Mouse (Mus musculus) Patski (cell line): ENCODE data around the gene Klhl25. TPM values are rescaled to one million over a fixed set of nuclear protein-coding genes. Genes with fewer than 3 reads are reported as not detected.
"Not testable (repeated sequence)": the region's sequence is repeated elsewhere in the genome, so short reads cannot be mapped to it uniquely, and the experiment has no call there.

Experiments used
- ATAC-seq: fragments of 100-300 bp; one replicate; pipeline ENCODE4 v1.8.0; 2021
- CTCF ChIA-PET: fragments of 350-600 bp; sonication (Branson Sonifier 250); formaldehyde crosslinking; loops from one replicate; lab custom pipeline; 2022; ENCODE audit warnings: inconsistent platforms; lab: Charles Lee
- POLR2A ChIA-PET: fragments of 350-600 bp; sonication (Branson Sonifier 250); formaldehyde crosslinking; loops from one replicate; lab custom pipeline; 2022; ENCODE audit warnings: antibody characterized with exemption, inconsistent platforms; lab: Charles Lee
- DNase-seq: peaks from one replicate; pipeline ENCODE4 v3.0.0-alpha.2; 2011; ENCODE audit warnings: low read depth, low spot score
- H3K27me3 ChIP-seq: fragments of 371-371 bp; one replicate; pipeline ENCODE4 v1.5.1; 2021
- CTCF ChIP-seq: fragments of 100-300 bp; IDR thresholded peaks from one replicate; pipeline ENCODE4 v1.5.1; 2021
- in situ Hi-C: fragments of 300-500 bp; cut with MboI; formaldehyde crosslinking; loops from 3 replicates; pipeline ENCODE4 v1.11.1; 2018; ENCODE audit warnings: low pct_unique_long_range_greater_than_20kb, mixed read lengths
- polyA plus RNA-seq: library from polyadenylated mRNA; unstranded; gene quantifications from one replicate; pipeline ENCODE4 v1.2.3, GENCODE M21; 2021

Klhl25 gene
- polyA plus RNA-seq, 1 experiment from 2014 or later, result 10.1 TPM

DNA sequence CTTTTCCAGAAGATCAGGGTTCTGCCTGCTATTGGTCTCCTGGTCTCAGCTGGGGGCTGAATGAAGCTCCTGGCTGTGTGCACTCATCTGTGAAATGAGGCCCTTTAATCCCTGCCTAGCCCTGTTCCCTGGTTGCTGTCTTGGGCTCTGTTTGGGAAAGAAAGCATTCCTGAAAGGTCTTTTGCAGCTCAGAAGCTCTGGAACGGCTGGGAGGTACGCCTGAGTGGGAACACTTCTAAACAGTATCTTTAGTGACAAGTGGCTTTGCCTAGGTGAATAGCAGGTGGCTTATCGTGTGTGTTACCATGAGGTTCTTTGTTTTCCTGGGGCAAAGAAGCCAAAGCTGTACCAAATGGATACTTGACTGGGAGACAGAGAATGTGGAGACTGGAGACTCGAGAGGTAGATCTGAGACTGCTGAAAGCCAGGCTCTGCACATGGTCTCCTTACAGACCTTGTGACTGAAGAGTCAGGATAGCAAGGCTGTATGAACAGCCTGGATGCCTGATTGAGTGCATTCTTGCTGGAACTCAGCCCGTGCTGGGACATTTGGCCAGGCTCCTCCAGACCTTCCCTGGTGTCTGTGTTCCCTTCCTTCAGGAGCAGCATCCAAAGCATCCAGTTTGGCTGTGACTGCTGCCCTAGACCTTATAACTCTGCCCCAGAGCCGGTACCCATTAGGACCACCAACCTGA, 6.3 kb downstream of the Klhl25 start:
- TF ChIP-seq CTCF, result no peak
- POLR2A ChIA-PET, result no interaction called here
- DNase-seq, result peak; percentile 68
- in situ Hi-C loops, result loop anchor here (25.0 kb wide), 1 partner anchor 467 kb away; no protein-coding TSS in a partner anchor
- ATAC-seq, result peak; percentile 20
- no peaks in the 10 kb centered on the region for H3K27me3 ChIP-seq
- CTCF ChIA-PET, result interaction anchor here (1.3 to 3.1 kb wide), 2 partner anchors 18 to 27 kb away, joined by 6 to 13 read pairs; no protein-coding TSS in a partner anchor

DNA sequence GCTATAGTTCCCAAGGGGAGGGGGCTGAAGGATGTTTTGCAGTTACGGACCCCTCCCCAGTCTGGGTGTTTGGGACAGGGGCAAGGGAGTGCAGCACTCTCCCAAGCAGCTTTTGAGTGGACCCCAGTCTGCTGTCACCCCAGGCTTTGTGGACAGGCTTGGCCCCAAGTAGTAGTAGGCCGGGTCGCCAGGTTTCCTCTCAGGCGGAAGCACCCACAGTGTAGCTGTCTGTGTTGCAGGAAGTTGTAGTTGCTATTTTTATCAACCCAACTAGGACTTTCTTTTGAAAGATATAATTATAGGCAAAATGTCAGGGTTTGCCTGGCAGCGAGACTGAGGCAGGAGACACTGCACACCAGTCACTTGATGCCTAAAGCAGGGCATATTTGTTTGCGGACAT, 6.9 kb downstream of the Klhl25 start:
- POLR2A ChIA-PET, result no interaction called here
- DNase-seq (no peak), ATAC-seq (no peak)
- TF ChIP-seq CTCF, result no peak
- no peaks in the 10 kb centered on the region for H3K27me3 ChIP-seq
- CTCF ChIA-PET, result no interaction called here
- in situ Hi-C loops, result loop anchor here (25.0 kb wide), 1 partner anchor 468 kb away; no protein-coding TSS in a partner anchor

- ChIA-PET CTCF (interaction anchor here (1.1 kb wide), 1 partner anchor 12 kb away, joined by 3 read pairs; no protein-coding TSS in a partner anchor), POLR2A (interaction anchor here (0.7 to 1.2 kb wide), 2 partner anchors 8 to 154 kb away, joined by 3 to 6 read pairs; no protein-coding TSS in a partner anchor)
- ATAC-seq (no peak), DNase-seq (no peak)
- no peaks in the 10 kb centered on the region for H3K27me3 ChIP-seq
- TF ChIP-seq CTCF, result no peak
- in situ Hi-C loops, result loop anchor here (25.0 kb wide), 1 partner anchor 469 kb away; no protein-coding TSS in a partner anchor
Measured at GRCm38 (mm10) chr7:75856259-75856658, 8.1 kb downstream of the Klhl25 start.

GRCm38 (mm10) chr7:75859771-75860196, 11.7 kb downstream of the Klhl25 start:
- POLR2A ChIA-PET, result no interaction called here
- H3K27me3 ChIP-seq, result no peaks in the 10 kb centered on the region
- in situ Hi-C loops, result loop anchor here (25.0 kb wide), 1 partner anchor 472 kb away; no protein-coding TSS in a partner anchor
- no peak for ATAC-seq
- no peak for TF ChIP-seq CTCF
- CTCF ChIA-PET, result no interaction called here
- DNase-seq, result no peak

DNA sequence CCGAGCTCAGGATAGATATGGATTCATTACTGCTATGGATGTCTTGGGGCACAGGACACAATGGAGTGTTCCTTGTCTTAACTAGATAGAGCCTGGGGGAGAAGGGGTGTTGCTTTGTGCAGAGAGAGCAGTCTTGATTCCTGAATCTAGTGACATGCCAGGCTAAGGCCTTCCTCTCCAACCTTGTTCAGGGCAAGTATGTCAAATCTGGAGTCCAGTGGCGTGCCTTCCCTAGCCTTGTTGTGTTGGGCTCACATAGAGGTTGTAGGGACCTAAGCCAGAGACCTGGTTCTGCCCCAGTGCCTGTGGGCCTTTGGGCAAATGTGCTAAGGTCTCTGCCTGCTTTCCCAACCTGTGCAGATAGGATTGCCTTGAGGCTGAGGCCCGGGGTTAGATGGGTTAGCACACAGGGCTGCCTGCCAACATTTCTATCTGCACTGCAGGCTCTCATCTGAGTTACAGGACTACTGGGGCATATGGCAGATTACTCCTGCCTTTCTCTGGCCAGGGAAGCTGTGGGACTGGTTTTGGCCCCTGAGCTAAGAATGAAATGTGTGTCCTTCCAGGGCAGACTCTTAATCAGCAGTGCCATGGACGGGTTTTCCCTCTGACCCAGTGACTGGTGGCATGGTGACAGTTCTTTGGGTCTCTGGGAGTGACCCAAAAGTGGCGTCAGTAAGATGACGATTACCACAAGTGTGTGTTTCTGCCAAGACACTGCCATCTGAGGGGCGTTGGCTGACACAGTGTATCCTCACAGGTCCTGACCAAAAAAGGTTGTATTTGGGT, 13.7 kb downstream of the Klhl25 start:
- DNase-seq, POLR2A ChIA-PET, ATAC-seq, CTCF ChIA-PET, H3K27me3 ChIP-seq: not testable (repeated sequence)
- in situ Hi-C loops, result loop anchor here (25.0 kb wide), 1 partner anchor 475 kb away; no protein-coding TSS in a partner anchor

DNA sequence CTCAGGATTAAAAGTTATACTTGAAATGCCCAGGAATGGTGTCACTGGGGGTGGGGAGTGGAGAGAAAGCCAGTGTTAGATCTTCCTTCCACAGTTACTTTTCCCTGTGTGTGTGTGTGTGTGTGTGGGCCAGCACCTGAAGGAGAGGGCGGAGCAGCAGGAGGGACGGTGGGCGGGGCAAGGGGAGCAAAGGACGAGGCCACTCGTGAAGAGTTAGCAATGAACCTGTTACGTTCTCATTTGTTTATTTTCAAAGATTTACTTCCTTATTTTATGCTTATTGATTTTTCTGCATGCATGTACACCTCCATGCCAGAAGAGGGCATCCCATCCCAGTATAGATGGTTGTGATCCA, 14.3 kb downstream of the Klhl25 start:
- DNase-seq, CTCF ChIA-PET, ATAC-seq, POLR2A ChIA-PET, H3K27me3 ChIP-seq: not testable (repeated sequence)
- in situ Hi-C loops, result loop anchor here (25.0 kb wide), 1 partner anchor 475 kb away; no protein-coding TSS in a partner anchor

DNA sequence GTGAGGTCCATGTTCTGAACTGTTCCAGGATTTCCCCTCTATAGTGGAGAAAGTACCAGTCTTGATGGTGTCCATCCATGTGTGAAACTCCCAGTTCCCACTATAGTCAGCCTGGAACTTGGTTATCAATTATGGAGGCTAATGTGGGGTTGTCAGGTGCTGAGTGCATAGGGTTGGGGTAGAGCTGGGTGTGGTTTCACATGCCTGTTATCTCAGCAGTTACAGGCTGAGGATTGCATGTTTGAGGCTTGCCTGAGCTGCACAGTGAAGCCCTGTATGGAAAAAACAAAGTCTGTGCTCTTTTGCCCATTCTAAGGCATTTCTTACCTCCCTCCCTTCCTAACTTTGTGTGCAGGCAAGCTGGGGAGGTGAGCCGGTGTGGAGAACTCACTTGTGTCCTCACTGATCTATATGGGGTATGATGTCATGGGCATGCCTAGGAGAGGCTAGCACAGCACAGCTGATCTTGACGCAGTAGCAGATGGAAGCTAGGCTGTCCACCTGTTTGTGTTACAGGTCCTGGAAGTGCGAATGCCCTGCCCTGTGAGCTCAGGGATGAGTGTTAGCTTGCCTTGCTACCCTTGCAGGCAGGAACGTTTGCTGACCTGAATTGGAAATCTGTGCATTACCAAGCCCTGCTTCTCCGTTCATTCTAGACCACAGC, 15.3 kb downstream of the Klhl25 start:
- H3K27me3 ChIP-seq, ATAC-seq, CTCF ChIA-PET, DNase-seq: not testable (repeated sequence)
- in situ Hi-C loops, result loop anchor here (25.0 kb wide), 1 partner anchor 476 kb away; no protein-coding TSS in a partner anchor
- POLR2A ChIA-PET, result interaction anchor here (1.7 kb wide), 1 partner anchor 7 kb away, joined by 6 read pairs; no protein-coding TSS in a partner anchor

DNA sequence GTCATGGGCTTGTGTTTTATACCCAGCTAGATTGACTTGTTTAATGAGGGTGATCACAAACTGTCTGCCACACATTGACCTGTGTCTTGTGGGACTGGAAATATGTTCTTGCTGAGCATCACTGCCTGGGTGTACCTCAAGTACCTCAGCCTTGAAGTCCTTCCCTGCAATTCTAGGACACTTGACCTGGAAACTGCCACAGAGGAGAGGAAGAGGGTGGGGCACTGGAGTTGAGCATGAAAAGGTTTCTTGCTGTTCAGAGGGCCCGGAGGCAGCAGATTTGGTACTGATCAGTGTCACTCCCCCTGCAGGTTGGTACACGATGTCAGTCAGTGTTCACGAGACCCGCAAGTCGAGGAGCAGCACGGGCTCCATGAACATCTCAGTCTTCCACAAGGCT, 16.9 kb downstream of the Klhl25 start:
- H3K27me3 ChIP-seq, result no peaks in the 10 kb centered on the region
- DNase-seq, result no peak
- no peak for TF ChIP-seq CTCF
- POLR2A ChIA-PET, result interaction anchor here (1.7 kb wide), 1 partner anchor 9 kb away, joined by 6 read pairs; no protein-coding TSS in a partner anchor
- in situ Hi-C loops, result loop anchor here (25.0 kb wide), 1 partner anchor 478 kb away; no protein-coding TSS in a partner anchor
- CTCF ChIA-PET, result no interaction called here
- ATAC-seq, result no peak

- POLR2A ChIA-PET, result no interaction called here
- no peak for ATAC-seq
- in situ Hi-C loops, result loop anchor here (25.0 kb wide), 1 partner anchor 479 kb away; no protein-coding TSS in a partner anchor
Measured at GRCm38 (mm10) chr7:75866557-75866956, 18.4 kb downstream of the Klhl25 start.

DNA sequence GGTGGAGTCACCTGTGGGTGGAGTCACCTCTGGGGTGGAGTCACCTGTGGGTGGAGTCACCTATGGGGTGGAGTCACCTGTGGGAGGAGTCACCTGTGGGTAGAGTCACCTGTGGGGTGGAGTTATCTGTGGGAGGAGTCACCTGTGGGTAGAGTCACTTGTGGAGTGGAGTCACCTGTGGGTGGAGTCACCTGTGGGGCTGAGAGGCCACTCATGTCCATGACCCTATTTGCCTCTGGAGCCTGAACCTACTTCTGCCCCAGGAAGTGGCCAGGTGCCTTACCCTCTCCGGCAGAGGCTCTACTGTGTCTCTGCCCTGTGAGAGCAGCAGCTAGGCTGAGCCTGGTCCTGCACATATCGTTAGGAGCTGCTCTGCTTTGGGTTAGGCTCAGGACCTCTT, 20.6 kb downstream of the Klhl25 start:
- ATAC-seq, result no peak
- POLR2A ChIA-PET, result no interaction called here
- in situ Hi-C loops, result loop anchor here (25.0 kb wide), 1 partner anchor 481 kb away; no protein-coding TSS in a partner anchor
- no peak for TF ChIP-seq CTCF
- H3K27me3 ChIP-seq, result no peaks in the 10 kb centered on the region
- DNase-seq, result no peak
- CTCF ChIA-PET, result interaction anchor here (1.3 kb wide), 1 partner anchor 13 kb away, joined by 3 read pairs; no protein-coding TSS in a partner anchor

More at GRCm38 (mm10) chr7:75866557-75866956, 18.4 kb downstream of the Klhl25 start:
- no peak for DNase-seq
- no peaks in the 10 kb centered on the region for H3K27me3 ChIP-seq
- TF ChIP-seq CTCF, result no peak
- CTCF ChIA-PET, result no interaction called here
